Mouse (Mus musculus) G1E (cell line): Measurements from ENCODE around the gene Abhd4.

Experiments
- CTCF ChIP-seq: IDR thresholded peaks from 2 replicates; pipeline ENCODE4 v1.5.1; 2012; ENCODE audit warnings: low read depth, low read length, inconsistent platforms, mixed read lengths
- GATA1 ChIP-seq: IDR thresholded peaks from 2 replicates; pipeline ENCODE4 v1.6.1; 2012; ENCODE audit warnings: borderline replicate concordance, low read length, inconsistent platforms, mixed read lengths
- GATA2 ChIP-seq: IDR thresholded peaks from 2 replicates; pipeline ENCODE4 v1.6.1; 2012; ENCODE audit warnings: low read depth, low read length, inconsistent platforms, borderline replicate concordance

- TF ChIP-seq CTCF (no peak), GATA1 (no peak), GATA2 (no peak)
These were observed 748 bp downstream of the Abhd4 start for GRCm38 (mm10) chr14:54254670-54255202.
